In genomic region chrX:136170625-136171024, GRCm38 (mm10) we compare ENCODE assay signal across 9 mouse cellular contexts. TPM values are rescaled to one million over a fixed set of nuclear protein-coding genes. Genes with fewer than 3 reads are reported as not detected.
DNase-seq lines count a peak whose midpoint lies in the region; ATAC-seq lines count a peak whose summit lies in the region.
"Had no signal": no experiment of that assay in that cellular context is flagged by ENCODE, and none has a peak within 500 bp of the region (broad histone marks: within the 10 kb centered on the region; RNA-seq: fewer than 3 reads in every experiment).

No protein-coding gene starts in this region.

- peak; percentile 7 to 10 for DNase-seq in spleen, postnatal 10 days (ENCODE audit: low spot score in 2 of 2)
- DNase-seq in spleen, adult 18-20 months, result no peak
- peak; percentile 13 for DNase-seq in liver, embryonic 13.5 days
- no peak for DNase-seq in embryo, embryonic 10 days (ENCODE audit: low spot score)
- no peak for DNase-seq in adrenal gland, postnatal 14 days
- DNase-seq in layer of hippocampus, postnatal 14 days (ENCODE audit: low spot score in 2 of 2), result no peak
- DNase-seq in urinary bladder, adult 18-20 months (ENCODE audit: low spot score in 2 of 2), result no peak

- H3K4me3 ChIP-seq in heart, embryonic 15.5 days, result peak overlapping the region; percentile 58
- H3K4me3 ChIP-seq in liver, embryonic 13.5 days (replicated peaks), result peak overlapping the region; percentile 72

- H3K27me3 ChIP-seq in heart, embryonic 15.5 days, result no peaks in the 10 kb centered on the region; the same call in 1 of the 2 replicates
- H3K27me3 ChIP-seq in liver, embryonic 13.5 days, result no peaks in the 10 kb centered on the region

- peak overlapping the region; percentile 41 for H3K9ac ChIP-seq in heart, embryonic 15.5 days
- peak overlapping the region; percentile 80 for H3K9ac ChIP-seq in liver, embryonic 13.5 days

- H3K9me3 ChIP-seq in heart, embryonic 15.5 days (replicated peaks), result no peaks in the 10 kb centered on the region
- H3K9me3 ChIP-seq in liver, embryonic 13.5 days (replicated peaks), result no peaks in the 10 kb centered on the region

- H3K36me3 ChIP-seq in heart, embryonic 15.5 days, result no peaks in the 10 kb centered on the region
- H3K36me3 ChIP-seq in liver, embryonic 13.5 days, result peaks cover 8% of the 10 kb centered on the region; the same call in 1 of the 2 replicates

- ATAC-seq in heart, embryonic 15.5 days (replicated peaks; ENCODE audit: insufficient number of reproducible peaks, insufficient read depth, low FRiP score, low read depth), result no peak
- peak; percentile 83 for ATAC-seq in liver, embryonic 13.5 days (ENCODE audit: low read depth)
- ATAC-seq: activated CD4-positive, CD25-positive, alpha-beta regulatory T cell, adult 4 months had no signal

- H3K4me1 ChIP-seq in heart, embryonic 15.5 days (replicated peaks), result no peaks in the 10 kb centered on the region
- H3K4me1 ChIP-seq in liver, embryonic 13.5 days (replicated peaks), result peaks cover 8% of the 10 kb centered on the region

- 32% methylated on average over 10 of the region's 10 CpGs for WGBS in heart, embryonic 15.5 days
- 30% methylated on average over 10 of the region's 10 CpGs for WGBS in liver, embryonic 13.5 days (ENCODE audit: insufficient replicate concordance)

- H3K4me2 ChIP-seq in heart, embryonic 15.5 days, result peak overlapping the region; percentile 60
- peak overlapping the region; percentile 69 for H3K4me2 ChIP-seq in liver, embryonic 13.5 days

- H3K27ac ChIP-seq in heart, embryonic 15.5 days, result peak overlapping the region; percentile 51
- peak overlapping the region; percentile 85 for H3K27ac ChIP-seq in liver, embryonic 13.5 days

RNA-seq across cellular contexts. Expression of gene Tceal8, which starts 1.5 kb away (rescaled TPM):
- polyA plus RNA-seq in heart, embryonic 15.5 days (2015; fragmentation: Nextera tagmentation; extraction: Ambion mirVana), result 219 and 266 TPM in 2 replicates
- polyA plus RNA-seq in liver, embryonic 13.5 days (2015; fragmentation: Nextera tagmentation; extraction: Ambion mirVana), result 191 and 256 TPM in 2 replicates
- total RNA-seq in adrenal gland, postnatal 14 days (2021), result 53.7 and 57.7 TPM in 2 replicates
- total RNA-seq in layer of hippocampus, postnatal 14 days (2021), result 10 to 100 TPM; 39.5 to 42.2 TPM

RNA-seq across cellular contexts. Expression of gene Bex4, which starts 31.8 kb away (rescaled TPM):
- 131 and 190 TPM in 2 replicates for polyA plus RNA-seq in heart, embryonic 15.5 days (2015; fragmentation: Nextera tagmentation; extraction: Ambion mirVana)
- 211 and 264 TPM in 2 replicates for polyA plus RNA-seq in liver, embryonic 13.5 days (2015; fragmentation: Nextera tagmentation; extraction: Ambion mirVana)
- total RNA-seq in adrenal gland, postnatal 14 days (2021), result 13.8 and 14.8 TPM in 2 replicates
- 10 to 100 TPM; 22.3 to 24.0 TPM for total RNA-seq in layer of hippocampus, postnatal 14 days (2021)
- polyA plus RNA-seq: activated CD4-positive, CD25-positive, alpha-beta regulatory T cell, adult 4 months had no signal

RNA-seq across cellular contexts. Expression of gene Tceal5, which starts 33.1 kb away (rescaled TPM):
- 14.3 and 20.2 TPM in 2 replicates for polyA plus RNA-seq in heart, embryonic 15.5 days (2015; fragmentation: Nextera tagmentation; extraction: Ambion mirVana)
- polyA plus RNA-seq in liver, embryonic 13.5 days (2015; fragmentation: Nextera tagmentation; extraction: Ambion mirVana), result 6.2 and 6.4 TPM in 2 replicates
- total RNA-seq in adrenal gland, postnatal 14 days (2021), result 1.1 and 1.7 TPM in 2 replicates
- total RNA-seq in layer of hippocampus, postnatal 14 days (2021), result 100 to 1,000 TPM; 110 to 134 TPM
- polyA plus RNA-seq: activated CD4-positive, CD25-positive, alpha-beta regulatory T cell, adult 4 months had no signal

RNA-seq across cellular contexts. Expression of gene Tceal7, which starts 44.0 kb away (rescaled TPM):
- polyA plus RNA-seq in heart, embryonic 15.5 days (2015; fragmentation: Nextera tagmentation; extraction: Ambion mirVana), result 12.0 and 20.2 TPM in 2 replicates
- polyA plus RNA-seq in liver, embryonic 13.5 days (2015; fragmentation: Nextera tagmentation; extraction: Ambion mirVana), result 2.8 and 2.9 TPM in 2 replicates
- not detected in 2 replicates for total RNA-seq in adrenal gland, postnatal 14 days (2021)
- total RNA-seq in layer of hippocampus, postnatal 14 days (2021), result 1 to 10 TPM in 1 of 2 experiments, under 1 TPM in 1; 0.95 to 1.7 TPM
- polyA plus RNA-seq: activated CD4-positive, CD25-positive, alpha-beta regulatory T cell, adult 4 months had no signal

RNA-seq across cellular contexts. Expression of gene Bex1, which starts 44.7 kb away (rescaled TPM):
- polyA plus RNA-seq in heart, embryonic 15.5 days (2015; fragmentation: Nextera tagmentation; extraction: Ambion mirVana), result 189 and 225 TPM in 2 replicates
- polyA plus RNA-seq in liver, embryonic 13.5 days (2015; fragmentation: Nextera tagmentation; extraction: Ambion mirVana), result 170 and 184 TPM in 2 replicates
- 9.5 and 11.8 TPM in 2 replicates for total RNA-seq in adrenal gland, postnatal 14 days (2021)
- total RNA-seq in layer of hippocampus, postnatal 14 days (2021), result 10 to 100 TPM; 75.5 to 80.4 TPM
- polyA plus RNA-seq: activated CD4-positive, CD25-positive, alpha-beta regulatory T cell, adult 4 months had no signal

Comparison
In these comparisons a context has a peak if more than half of its experiments do, and no peak if none do; other contexts are left out.
1. DNase-seq: peak in spleen, postnatal 10 days (2 of 2) and liver, embryonic 13.5 days (single experiment); none in spleen, adult 18-20 months (0 of 2), embryo, embryonic 10 days (single experiment), adrenal gland, postnatal 14 days (single experiment), layer of hippocampus, postnatal 14 days (0 of 2) and urinary bladder, adult 18-20 months (0 of 2).
2. RNA of gene Tceal5, which starts 33.1 kb away (total RNA-seq): 110 to 134 TPM in layer of hippocampus, postnatal 14 days; 1.1 to 1.7 TPM in adrenal gland, postnatal 14 days; every median in the first group is over 10 times any median in the second.